Mouse (Mus musculus) activated CD4-positive, CD25-positive, alpha-beta regulatory T cell, adult 4 months (primary cell): Measurements from ENCODE around the gene Adamtsl3. TPM values are rescaled to one million over a fixed set of nuclear protein-coding genes. Genes with fewer than 3 reads are reported as not detected.

Experiments
- ATAC-seq: one replicate; pipeline ENCODE4 v1.8.0; 2017
- polyA plus RNA-seq, 2 experiments: library from polyadenylated mRNA; unstranded; fragments of 100-300 nt; shearing (Covaris generic); gene quantifications; one replicate each; pipeline ENCODE4 v1.2.1; 2017

The Adamtsl3 gene
- polyA plus RNA-seq = under 1 TPM in 1 of 2 experiments, not detected in 1; 0.34 TPM

DNA sequence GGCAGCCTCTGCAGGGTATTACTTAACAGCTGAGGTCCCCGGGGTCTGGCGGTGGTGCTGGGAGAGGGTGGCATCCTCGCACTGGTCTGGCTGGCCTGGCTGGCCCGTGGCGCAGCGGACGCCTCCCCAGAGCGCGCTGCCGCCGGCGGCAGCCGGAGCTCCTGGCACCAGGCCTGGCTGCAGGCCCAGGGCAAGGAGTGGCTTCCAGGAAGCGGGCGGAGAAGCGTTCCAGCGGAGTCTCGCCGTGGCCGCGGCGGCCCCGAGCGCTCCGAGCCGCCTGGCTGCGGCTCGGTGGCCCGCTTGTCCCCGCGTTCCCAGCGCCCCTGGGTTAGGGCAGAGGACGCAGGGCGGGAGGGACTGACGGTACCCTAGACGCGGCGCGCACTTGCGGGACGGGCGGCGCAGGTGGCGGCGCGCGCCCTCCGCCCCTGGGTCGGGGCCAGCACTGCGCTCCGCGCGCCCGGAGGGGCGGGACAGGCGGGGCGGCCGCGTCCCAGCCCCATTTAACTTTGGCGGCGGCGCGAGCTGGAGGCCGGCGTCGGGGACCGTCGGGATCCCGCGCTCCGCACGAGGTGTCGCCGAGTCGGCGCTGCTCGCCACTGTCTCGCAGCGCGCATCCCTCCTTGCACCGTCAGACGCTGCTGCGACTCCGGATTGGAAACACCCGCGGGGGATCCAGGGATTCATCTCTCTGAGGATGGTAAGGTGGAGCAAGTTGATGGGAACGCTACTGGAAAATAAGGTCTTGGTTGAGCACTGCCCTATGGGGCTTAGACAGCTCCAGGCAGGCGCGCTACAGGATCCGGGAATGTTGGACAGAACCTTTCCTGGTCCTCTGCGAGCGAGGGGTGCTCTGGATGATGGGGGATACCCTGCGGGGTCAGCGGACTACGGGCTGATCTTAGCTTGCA is at the start of gene Adamtsl3:
Gene Adamtsl3 (plus strand): TSS at position 484 of the 911 bp plus-strand sequence.
- no peak for ATAC-seq

- ATAC-seq = no peak
These were observed 48.3 kb upstream of the Adamtsl3 start for GRCm38 (mm10) chr7:82287242-82287641.

DNA sequence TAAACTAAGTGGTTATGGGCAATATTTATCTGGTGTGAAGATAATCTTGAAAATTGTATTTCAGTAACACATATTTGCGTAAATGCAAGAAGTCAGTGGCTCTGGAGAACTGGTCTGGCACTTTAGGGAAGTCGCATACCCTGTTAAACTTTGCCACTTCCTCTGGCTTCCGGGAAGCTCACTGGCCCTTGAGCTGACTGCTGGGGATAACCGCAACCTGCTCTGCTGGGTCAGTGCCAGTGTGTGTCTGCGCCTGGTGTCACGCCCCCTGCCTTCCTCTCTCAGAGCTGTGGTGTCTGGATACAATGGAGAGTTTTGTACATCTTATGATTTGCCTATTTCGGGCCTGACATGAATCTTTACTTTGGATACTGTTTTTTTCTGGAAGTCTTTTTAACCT is 42.1 kb upstream of the Adamtsl3 start:
- ATAC-seq = no peak

GRCm38 (mm10) chr7:82294083-82294482 is 41.4 kb upstream of the Adamtsl3 start:
- no peak for ATAC-seq

DNA sequence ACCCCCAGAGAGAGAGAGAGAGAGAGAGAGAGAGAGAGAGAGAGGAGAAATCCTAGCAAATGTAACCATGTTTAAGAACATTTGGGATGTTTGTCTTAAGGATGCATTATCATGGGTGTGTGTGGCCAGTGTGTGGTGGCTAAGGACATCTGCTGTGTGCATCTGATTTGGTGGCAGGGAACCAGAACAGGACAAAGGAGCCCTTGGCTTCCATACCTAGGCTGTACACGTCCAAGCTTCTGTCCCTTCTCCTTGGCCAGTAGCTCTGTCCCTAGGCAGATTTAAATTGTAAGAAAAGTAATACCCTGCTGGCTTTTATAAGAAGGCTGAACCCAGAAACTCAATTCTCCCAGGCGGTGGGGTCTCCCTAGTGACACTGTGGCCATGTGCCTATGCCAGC is 40.9 kb upstream of the Adamtsl3 start:
- ATAC-seq = no peak

- ATAC-seq = no peak
These were observed 27.1 kb upstream of the Adamtsl3 start for GRCm38 (mm10) chr7:82308398-82308797.

DNA sequence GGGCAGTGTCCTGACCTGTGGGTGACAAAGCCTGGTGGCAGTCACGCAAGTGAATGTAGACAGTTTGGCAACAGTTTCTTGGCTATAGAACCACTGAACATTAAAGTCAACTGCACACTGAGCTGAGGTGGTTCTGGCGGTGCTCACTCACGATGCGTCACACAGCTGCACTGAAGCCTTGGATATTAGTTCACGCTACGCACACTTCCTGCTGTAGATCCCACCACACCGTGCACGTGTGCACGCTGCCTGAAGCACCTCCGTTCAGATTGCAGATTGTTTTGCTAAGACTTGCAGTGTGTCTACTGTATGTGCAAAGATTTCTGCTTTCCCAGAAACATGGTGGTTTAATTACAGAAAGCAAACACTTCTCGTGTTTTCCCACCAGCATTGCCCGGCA is 17.0 kb upstream of the Adamtsl3 start:
- ATAC-seq = no peak

DNA sequence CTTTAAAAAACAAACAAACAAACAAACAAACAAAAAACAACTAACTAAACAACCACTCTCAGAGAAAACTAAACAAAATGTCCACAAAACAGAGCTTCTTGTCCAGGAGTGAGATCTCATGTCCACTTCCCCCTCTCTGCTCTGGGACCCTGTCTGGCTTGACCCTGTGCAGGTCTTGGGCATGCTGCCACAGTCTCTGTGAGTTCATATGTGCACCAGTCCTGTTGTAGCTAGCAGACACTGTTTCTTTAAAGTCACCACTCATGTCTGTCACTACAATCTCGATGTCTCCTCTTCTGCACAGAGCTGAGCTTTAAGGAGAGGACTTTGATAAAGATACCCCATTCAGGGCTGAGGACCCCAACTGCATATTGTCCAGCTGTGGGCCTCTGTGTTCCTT is 8.9 kb upstream of the Adamtsl3 start:
- no peak for ATAC-seq

DNA sequence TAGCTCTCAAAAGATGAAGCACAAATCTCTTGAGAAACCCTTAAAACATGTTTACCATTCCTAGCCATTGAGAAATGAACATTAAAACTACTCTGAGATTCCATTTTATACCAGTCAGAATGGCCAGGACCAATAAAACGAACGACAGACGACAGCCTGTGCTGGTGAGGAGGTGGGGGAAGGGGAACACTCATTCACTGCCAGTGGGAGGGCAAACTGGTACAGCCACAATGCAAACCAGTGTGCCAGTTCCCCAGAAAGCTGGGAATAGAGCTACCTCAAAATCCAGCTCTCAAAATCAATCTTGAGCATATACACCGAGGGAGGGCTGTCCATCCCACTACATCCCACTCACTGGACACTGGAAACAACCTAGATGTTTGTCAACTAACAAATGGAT is 8.3 kb upstream of the Adamtsl3 start:
- ATAC-seq = no peak

- ATAC-seq = no peak
These were observed 7.6 kb upstream of the Adamtsl3 start for GRCm38 (mm10) chr7:82327881-82328280.

DNA sequence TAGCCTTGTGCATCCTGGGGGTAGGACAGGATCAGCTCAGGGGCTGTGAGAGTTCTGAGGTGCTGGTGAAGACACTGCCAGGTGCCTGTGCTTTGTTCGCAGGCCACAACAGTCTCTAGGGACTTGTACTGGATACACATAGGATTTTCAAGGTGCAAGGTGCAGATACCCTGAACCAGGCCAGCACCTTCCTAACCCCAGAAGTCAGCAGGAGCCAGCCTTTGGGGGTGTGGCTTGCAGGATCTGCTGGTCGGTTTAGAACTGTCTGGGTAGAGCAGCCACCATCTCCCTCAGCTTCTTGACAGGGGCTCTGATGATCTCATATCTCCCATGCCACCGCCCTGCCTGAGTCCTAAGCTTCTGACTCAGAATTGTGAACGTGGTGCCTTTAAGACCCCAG is 5.7 kb upstream of the Adamtsl3 start:
- no peak for ATAC-seq

DNA sequence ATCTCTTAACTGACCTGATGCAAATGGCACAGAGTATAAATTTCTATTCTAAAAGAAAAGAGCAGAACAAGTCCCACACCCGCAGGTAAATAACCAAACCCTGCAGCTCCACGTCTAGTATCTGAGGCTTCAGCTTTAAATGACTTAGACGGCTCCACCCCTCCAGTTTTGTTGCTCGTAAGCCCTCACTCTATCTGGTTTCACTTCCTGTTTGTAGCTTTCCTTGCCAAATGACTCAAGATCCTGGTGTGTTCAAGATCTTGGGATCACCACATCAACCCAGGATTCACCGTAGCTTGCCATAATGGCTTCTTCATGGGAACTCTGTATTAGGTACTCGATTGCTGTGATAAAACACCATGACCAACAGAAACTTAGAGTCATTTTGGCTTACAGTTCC is 4.6 kb upstream of the Adamtsl3 start:
- no peak for ATAC-seq

- ATAC-seq = no peak
These were observed 1.5 kb upstream of the Adamtsl3 start for GRCm38 (mm10) chr7:82334000-82334399.

- ATAC-seq = no peak
These were observed 638 bp downstream of the Adamtsl3 start for GRCm38 (mm10) chr7:82336132-82336531.

- no peak for ATAC-seq
These were observed 2.6 kb downstream of the Adamtsl3 start for GRCm38 (mm10) chr7:82338121-82338520.

DNA sequence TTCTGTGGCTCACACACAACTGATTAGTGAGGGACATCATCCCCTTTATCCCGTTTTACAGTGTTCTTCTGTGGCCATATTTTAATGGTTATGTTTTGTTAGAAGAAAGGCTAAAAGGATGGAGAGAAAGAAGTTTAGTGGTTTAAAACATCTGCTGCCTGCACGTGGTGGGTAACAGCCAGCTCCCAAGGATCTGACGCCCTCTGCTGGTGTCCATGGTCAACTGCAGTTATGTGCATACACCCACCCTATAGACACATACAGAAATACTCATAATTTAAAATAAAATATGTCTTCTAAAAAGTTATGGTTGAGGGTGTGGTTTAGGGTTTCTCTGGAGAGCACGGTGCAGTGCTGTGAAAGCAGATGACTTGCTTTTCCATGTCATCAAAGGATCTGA is 3.0 kb downstream of the Adamtsl3 start:
- no peak for ATAC-seq

DNA sequence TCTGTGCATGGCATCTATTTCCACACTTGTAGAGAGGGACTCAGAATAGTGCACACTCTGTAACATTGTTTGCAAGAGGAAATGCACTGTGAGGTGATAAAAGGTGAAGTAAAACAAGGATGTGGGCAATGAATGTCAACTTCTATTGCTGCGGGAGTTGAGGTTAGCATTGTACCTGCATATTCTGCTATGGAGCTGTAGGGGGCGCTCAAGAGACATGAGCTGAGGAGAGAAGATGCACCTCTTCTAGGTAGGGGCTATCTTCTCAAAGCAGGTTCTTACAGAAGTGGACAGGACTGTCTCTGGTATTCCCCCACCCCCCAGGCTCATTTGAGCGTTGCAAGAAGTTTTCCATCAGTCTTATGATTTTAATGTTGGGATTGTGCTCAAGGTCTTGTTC is 3.7 kb downstream of the Adamtsl3 start:
- no peak for ATAC-seq

DNA sequence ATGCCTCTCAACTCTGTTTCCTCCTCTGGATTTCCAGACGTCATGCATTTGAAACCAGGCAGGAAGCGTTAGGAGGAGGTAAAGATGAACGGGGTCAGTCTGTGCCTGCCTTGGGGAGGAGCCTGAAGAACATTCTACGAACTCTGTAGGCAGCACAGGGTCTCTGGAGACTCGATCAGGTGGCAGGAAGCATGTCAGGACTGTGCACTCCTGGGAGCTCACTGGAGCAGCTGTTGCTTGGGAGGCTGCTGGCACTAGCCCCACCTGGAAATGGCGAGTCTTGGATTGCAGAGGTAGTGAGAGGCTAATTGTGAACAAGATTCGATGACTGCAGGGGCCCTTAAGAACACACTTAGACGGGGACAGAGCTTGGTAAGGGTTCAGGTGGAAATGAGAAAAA is 6.0 kb downstream of the Adamtsl3 start:
- no peak for ATAC-seq

- no peak for ATAC-seq
These were observed 11.2 kb downstream of the Adamtsl3 start for GRCm38 (mm10) chr7:82346706-82347105.

GRCm38 (mm10) chr7:82349796-82350195 is 14.3 kb downstream of the Adamtsl3 start:
- ATAC-seq = no peak

DNA sequence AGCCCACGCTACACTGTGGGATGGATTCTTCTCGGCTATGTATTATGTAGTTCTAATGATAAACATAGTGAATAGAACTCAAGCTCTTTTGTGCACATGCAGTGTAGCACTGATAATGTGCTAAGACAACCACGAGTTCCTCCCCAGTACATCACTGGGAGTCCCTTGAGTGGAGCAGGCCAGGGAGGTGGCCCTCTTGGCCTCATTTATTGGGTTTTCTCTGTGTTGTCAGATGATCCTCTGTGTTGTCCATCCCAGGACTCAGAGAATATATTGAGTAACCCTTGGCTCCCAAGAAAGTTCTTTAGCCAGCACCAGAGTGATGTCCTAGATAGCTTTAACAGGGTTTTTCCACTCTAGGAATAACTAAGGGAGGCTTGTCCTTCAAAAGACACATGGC is 14.9 kb downstream of the Adamtsl3 start:
- ATAC-seq = no peak

DNA sequence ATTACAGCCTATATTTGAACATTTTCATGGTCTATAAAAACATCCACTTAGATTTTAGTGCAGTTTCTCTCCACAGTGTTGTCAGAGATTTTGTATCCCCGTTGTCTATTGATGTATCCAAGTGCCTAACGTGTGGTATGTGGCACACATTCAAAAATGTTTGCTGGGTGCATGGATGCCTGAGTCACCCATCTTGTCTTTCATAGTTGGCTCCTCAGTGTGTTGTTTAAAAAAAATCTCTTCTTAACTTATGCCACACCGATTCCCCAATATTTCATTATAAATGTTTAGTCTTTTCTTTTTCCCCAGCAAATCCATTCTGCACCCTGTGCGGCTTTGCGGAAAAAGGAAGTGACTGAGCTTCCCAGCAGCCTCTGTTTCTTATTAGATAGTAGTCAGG is 23.7 kb downstream of the Adamtsl3 start:
- ATAC-seq = no peak

DNA sequence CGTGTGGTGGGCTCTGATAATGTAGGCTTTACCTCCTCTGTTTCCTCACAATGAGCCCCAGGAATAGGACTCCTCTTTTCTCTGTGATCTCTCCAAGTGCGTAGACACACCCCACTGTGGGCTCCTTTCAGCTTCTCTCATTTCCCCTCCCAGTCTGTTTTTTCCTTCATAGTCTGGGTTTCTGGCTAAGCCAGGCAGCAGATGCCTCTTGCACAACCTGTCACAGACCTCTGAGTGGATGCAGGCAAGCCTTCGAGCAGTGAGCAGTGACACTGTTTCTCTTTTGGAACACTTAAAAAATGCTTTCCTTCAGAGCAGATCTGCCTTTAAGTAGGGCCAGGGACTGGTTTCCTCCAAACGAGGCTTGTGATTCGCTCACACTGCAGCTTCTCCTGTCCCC is 24.2 kb downstream of the Adamtsl3 start:
- no peak for ATAC-seq

- no peak for ATAC-seq
These were observed 24.7 kb downstream of the Adamtsl3 start for GRCm38 (mm10) chr7:82360186-82360585.

DNA sequence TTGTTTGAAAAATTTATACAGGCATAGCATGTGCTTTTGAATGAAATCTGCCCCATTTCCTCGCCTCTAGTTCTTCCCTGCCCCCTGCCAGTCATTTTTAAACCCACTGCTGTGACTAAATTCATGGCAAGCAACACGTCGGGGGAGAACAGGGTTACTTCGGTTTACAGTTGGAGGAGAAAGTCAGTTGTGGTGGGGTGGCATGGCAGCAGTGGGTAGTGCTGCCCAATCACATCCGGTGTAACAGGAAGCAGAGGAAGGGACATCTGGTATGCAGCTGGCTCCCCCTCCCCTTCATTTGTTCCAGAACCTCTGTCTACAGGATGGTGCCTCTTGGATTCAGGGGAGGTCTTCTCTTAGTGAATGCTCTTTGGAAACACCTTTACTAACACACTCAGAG is 25.6 kb downstream of the Adamtsl3 start:
- ATAC-seq = no peak
